Mouse (Mus musculus) kidney, postnatal 25 days (tissue): ENCODE measurements around the gene Faah.

Experiments used
- DNase-seq, 2 experiments: peaks; one replicate each; pipeline ENCODE4 v3.0.0; 2021; ENCODE audit warnings: mixed read lengths in 2 of 2

The Faah gene

GRCm38 (mm10) chr4:115941242-115941820 lies 76.4 kb downstream of the Faah start:
- DNase-seq: no peak

GRCm38 (mm10) chr4:115940681-115941080 lies 77.0 kb downstream of the Faah start:
- DNase-seq: no peak

GRCm38 (mm10) chr4:115939295-115940102 lies 78.2 kb downstream of the Faah start, which contains the start of gene Dmbx1:
Gene Dmbx1 (minus strand): TSS chr4:115939926.
- DNase-seq: peak; percentile 7 to 52

GRCm38 (mm10) chr4:115938276-115939160 lies 79.2 kb downstream of the Faah start:
- peak in 1 of 2 experiments; percentile 2 for DNase-seq

GRCm38 (mm10) chr4:115937061-115937976 lies 80.4 kb downstream of the Faah start:
- DNase-seq: no peak

GRCm38 (mm10) chr4:115936646-115937045 lies 81.1 kb downstream of the Faah start:
- DNase-seq: no peak

- no peak for DNase-seq
Measured at GRCm38 (mm10) chr4:115935835-115936581, 81.7 kb downstream of the Faah start.

- DNase-seq: no peak
Measured at GRCm38 (mm10) chr4:115931556-115932088, 86.1 kb downstream of the Faah start.

GRCm38 (mm10) chr4:115927637-115928036 lies 90.1 kb downstream of the Faah start:
- DNase-seq: no peak

- no peak for DNase-seq
Measured at GRCm38 (mm10) chr4:115923262-115923880, 94.4 kb downstream of the Faah start.

- DNase-seq: no peak
Measured at GRCm38 (mm10) chr4:115922688-115923087, 95.0 kb downstream of the Faah start.

GRCm38 (mm10) chr4:115919911-115920310 lies 97.8 kb downstream of the Faah start:
- DNase-seq: peak; percentile 39 to 72
